Mouse (Mus musculus) MEL (cell line): ENCODE data around the gene Nub1. TPM values are rescaled to one million over a fixed set of nuclear protein-coding genes. Genes with fewer than 3 reads are reported as not detected.

Experiments
- DNase-seq: peaks from one replicate; pipeline ENCODE4 v3.0.0; 2011; ENCODE audit warnings: low read depth, low spot score
- H3K27ac ChIP-seq: 2 replicates; pipeline ENCODE4 v1.5.1; 2012; ENCODE audit warnings: low read depth, mild to moderate bottlenecking, control low read depth, low read length, moderate library complexity; ENCODE audit not compliant: control insufficient read depth
- H3K27me3 ChIP-seq, 2 experiments: fragments of 150-350 bp in 1 of 2; sonication (generic) in 1 of 2; 2 replicates each; pipeline ENCODE4 v1.6.1; 2012; ENCODE audit warnings: low read length in 2 of 2, mild to moderate bottlenecking in 2 of 2, improper control_type of control experiment in 1 of 2, moderate library complexity in 1 of 2; ENCODE audit not compliant: insufficient read depth in 2 of 2, control insufficient read depth in 1 of 2
- H3K36me3 ChIP-seq, 2 experiments: 2 replicates each; pipeline ENCODE4 v1.6.1; 2012 to 2014; ENCODE audit warnings: low read length in 2 of 2, improper control_type of control experiment in 1 of 2, inconsistent platforms in 1 of 2, mild to moderate bottlenecking in 1 of 2; ENCODE audit not compliant: insufficient read depth in 2 of 2, control insufficient read depth in 1 of 2
- H3K4me1 ChIP-seq, 2 experiments: fragments of 150-350 bp in 1 of 2; sonication (generic) in 1 of 2; 2 replicates each; pipeline ENCODE4 v1.6.1; 2012; ENCODE audit warnings: low read length in 2 of 2, improper control_type of control experiment in 1 of 2, mild to moderate bottlenecking in 1 of 2; ENCODE audit not compliant: insufficient read depth in 2 of 2, control insufficient read depth in 1 of 2
- H3K4me3 ChIP-seq, 2 experiments: fragments of 150-350 bp in 1 of 2; sonication (generic) in 1 of 2; 2 replicates each; pipeline ENCODE4 v1.5.1; 2012; ENCODE audit warnings: low read depth in 2 of 2, low read length in 2 of 2, mild to moderate bottlenecking in 2 of 2, moderate library complexity in 2 of 2, control low read depth in 1 of 2, improper control_type of control experiment in 1 of 2; ENCODE audit not compliant: control insufficient read depth in 1 of 2, insufficient read depth in 1 of 2
- H3K79me2 ChIP-seq: 2 replicates; pipeline ENCODE4 v1.6.1; 2012; ENCODE audit warnings: mild to moderate bottlenecking, low read length, moderate library complexity; ENCODE audit not compliant: control insufficient read depth, poor library complexity, insufficient read depth
- H3K9ac ChIP-seq: 2 replicates; pipeline ENCODE4 v1.6.1; 2012; ENCODE audit warnings: low read depth, mild to moderate bottlenecking, control low read depth, low read length, moderate library complexity; ENCODE audit not compliant: control insufficient read depth, poor library complexity, severe bottlenecking
- H3K9me3 ChIP-seq: fragments of 150-350 bp; sonication (generic); replicated peaks from 2 replicates; pipeline ENCODE4 v1.6.1; 2012; ENCODE audit warnings: mild to moderate bottlenecking, low read length, improper control_type of control experiment, moderate library complexity; ENCODE audit not compliant: insufficient read depth
- BHLHE40 ChIP-seq: IDR thresholded peaks from 2 replicates; pipeline ENCODE4 v1.6.1; 2012; ENCODE audit warnings: low read depth, mild to moderate bottlenecking, inconsistent platforms, low read length, improper control_type of control experiment, borderline replicate concordance
- CHD1 ChIP-seq: IDR thresholded peaks from 2 replicates; pipeline ENCODE4 v1.6.1; 2012; ENCODE audit warnings: low read depth, mild to moderate bottlenecking, inconsistent platforms, low read length, improper control_type of control experiment
- E2F4 ChIP-seq: IDR thresholded peaks from 2 replicates; pipeline ENCODE4 v1.6.1; 2011; ENCODE audit warnings: low read depth, low read length, improper control_type of control experiment, borderline replicate concordance
- ELF1 ChIP-seq: IDR thresholded peaks from 2 replicates; pipeline ENCODE4 v1.6.1; 2014; ENCODE audit warnings: low read depth, mild to moderate bottlenecking, inconsistent platforms, low read length, improper control_type of control experiment, moderate library complexity
- EP300 ChIP-seq, 2 experiments: IDR thresholded peaks; 2 replicates each; pipeline ENCODE4 v1.6.1; 2011; ENCODE audit warnings: improper control_type of control experiment in 2 of 2, low read length in 2 of 2, low read depth in 1 of 2, mild to moderate bottlenecking in 1 of 2
- ETS1 ChIP-seq: IDR thresholded peaks from 2 replicates; pipeline ENCODE4 v1.6.1; 2012; ENCODE audit warnings: low read depth, mild to moderate bottlenecking, inconsistent platforms, low read length, improper control_type of control experiment, moderate library complexity
- KAT2A ChIP-seq: conservative IDR thresholded peaks from 2 replicates; pipeline ENCODE4 v1.6.1; 2012; ENCODE audit warnings: low read depth, low read length, improper control_type of control experiment, inconsistent platforms
- MEF2A ChIP-seq: IDR thresholded peaks from 2 replicates; pipeline ENCODE4 v1.6.1; 2014; ENCODE audit warnings: low read depth, mild to moderate bottlenecking, inconsistent platforms, low read length, improper control_type of control experiment; ENCODE audit not compliant: poor library complexity, insufficient replicate concordance, severe bottlenecking; ENCODE audit errors: extremely low read depth
- MXI1 ChIP-seq: IDR thresholded peaks from 2 replicates; pipeline ENCODE4 v1.6.1; 2011; ENCODE audit warnings: mild to moderate bottlenecking, low read depth, low read length, improper control_type of control experiment
- MYB ChIP-seq: IDR thresholded peaks from 2 replicates; pipeline ENCODE4 v1.6.1; 2011; ENCODE audit warnings: mild to moderate bottlenecking, low read depth, low read length, improper control_type of control experiment
- POLR2A ChIP-seq, 2 experiments: IDR thresholded peaks; 2 replicates each; pipeline ENCODE4 v1.6.1; 2011 to 2012; ENCODE audit warnings: low read length in 2 of 2, mild to moderate bottlenecking in 2 of 2, control low read depth in 1 of 2, improper control_type of control experiment in 1 of 2, low read depth in 1 of 2, moderate library complexity in 1 of 2; ENCODE audit not compliant: control insufficient read depth in 1 of 2, insufficient read depth in 1 of 2, poor library complexity in 1 of 2
- POLR2AphosphoS5 ChIP-seq: IDR thresholded peaks from 2 replicates; pipeline ENCODE4 v1.6.1; 2012; ENCODE audit warnings: low read depth, borderline replicate concordance, mild to moderate bottlenecking, inconsistent platforms, low read length, moderate library complexity, mixed read lengths
- RAD21 ChIP-seq: IDR thresholded peaks from 2 replicates; pipeline ENCODE4 v1.6.1; 2011; ENCODE audit warnings: mild to moderate bottlenecking, low read depth, low read length, improper control_type of control experiment
- TAL1 ChIP-seq: IDR thresholded peaks from 2 replicates; pipeline ENCODE4 v1.6.1; 2012; ENCODE audit warnings: mild to moderate bottlenecking, inconsistent platforms, low read length, moderate library complexity, mixed read lengths
- TBP ChIP-seq: IDR thresholded peaks from 2 replicates; pipeline ENCODE4 v1.8.0; 2011; ENCODE audit warnings: low read depth, low read length, improper control_type of control experiment
- TCF12 ChIP-seq: IDR thresholded peaks from 2 replicates; pipeline ENCODE4 v1.6.1; 2014; ENCODE audit warnings: low read depth, mild to moderate bottlenecking, inconsistent platforms, low read length, improper control_type of control experiment, moderate library complexity
- UBTF ChIP-seq: IDR thresholded peaks from 2 replicates; pipeline ENCODE4 v1.6.1; 2012; ENCODE audit warnings: low read depth, mild to moderate bottlenecking, inconsistent platforms, low read length, improper control_type of control experiment, moderate library complexity, borderline replicate concordance; ENCODE audit not compliant: insufficient read depth
- USF1 ChIP-seq: IDR thresholded peaks from 2 replicates; pipeline ENCODE4 v1.6.1; 2014; ENCODE audit warnings: low read depth, mild to moderate bottlenecking, inconsistent platforms, low read length, improper control_type of control experiment, moderate library complexity
- ZMIZ1 ChIP-seq: IDR thresholded peaks from 2 replicates; pipeline ENCODE4 v1.6.1; 2012; ENCODE audit warnings: low read depth, mild to moderate bottlenecking, inconsistent platforms, low read length, improper control_type of control experiment, moderate library complexity
- polyA plus RNA-seq, 2 experiments: library from polyadenylated mRNA; stranded (reverse) in 1 of 2; unstranded in 1 of 2; fragments of >175 nt in 1 of 2; fragments of >200 nt in 1 of 2; gene quantifications; 2 replicates each; pipeline versions ENCODE4 v1.2.1 to v1.2.4; 2012; ENCODE audit warnings: low replicate concordance in 2 of 2, low read depth in 1 of 2; ENCODE audit not compliant: insufficient read length in 2 of 2, insufficient read depth in 1 of 2, missing spikeins in 1 of 2
- total RNA-seq: library from RNA; depleted of rRNA; stranded (reverse); fragments of 300-350 nt; gene quantifications from 2 replicates; pipeline ENCODE4 v1.2.3, GENCODE M21; 2012

Gene Nub1
- total and polyA plus RNA-seq, 3 experiments = 38.3 to 59.6 TPM; not detected in 1

- Histone ChIP-seq H3K36me3 (no peaks in the 10 kb centered on the region), H3K4me1 (no peaks in the 10 kb centered on the region), H3K9ac (no peak overlapping the region), H3K9me3 (no peaks in the 10 kb centered on the region), H3K27ac (no peak overlapping the region), H3K79me2 (no peaks in the 10 kb centered on the region), H3K27me3 (peaks cover 14 to 26% of the 10 kb centered on the region in 2 experiments), H3K4me3 (no peak overlapping the region)
- no peak for DNase-seq
- TF ChIP-seq CHD1 (no peak), UBTF (no peak), TAL1 (no peak), EP300 (IDR thresholded peaks at IDR 0.05; ENCODE audit: low read depth in 1 of 2, low read length in 2 of 2) (no peak), TCF12 (no peak), ETS1 (no peak), POLR2AphosphoS5 (no peak; the same call in 1 of the 2 replicates), TBP (no peak), ELF1 (no peak), E2F4 (no peak)
Observed at GRCm38 (mm10) chr5:24741172-24741885, 56.0 kb downstream of the Nub1 start.

- Histone ChIP-seq H3K27ac (no peak overlapping the region), H3K9ac (no peak overlapping the region), H3K4me1 (no peaks in the 10 kb centered on the region), H3K9me3 (no peaks in the 10 kb centered on the region), H3K79me2 (no peaks in the 10 kb centered on the region), H3K4me3 (no peak overlapping the region), H3K36me3 (no peaks in the 10 kb centered on the region), H3K27me3 (peaks cover 12 to 17% of the 10 kb centered on the region in 2 experiments)
- TF ChIP-seq MYB = no peak
- no peak for TF ChIP-seq ETS1
- TF ChIP-seq CHD1 = no peak
- no peak for TF ChIP-seq POLR2A (IDR thresholded peaks at IDR 0.05; ENCODE audit: control insufficient read depth in 1 of 2, insufficient read depth in 1 of 2, low read depth in 1 of 2, low read length in 2 of 2, poor library complexity in 1 of 2)
- TF ChIP-seq RAD21 = no peak
- no peak for TF ChIP-seq MEF2A
- TF ChIP-seq USF1 = no peak
- no peak for TF ChIP-seq MXI1
- no peak for TF ChIP-seq BHLHE40
- no peak for TF ChIP-seq POLR2AphosphoS5
- TF ChIP-seq E2F4 = no peak
- TF ChIP-seq ZMIZ1 = no peak
- no peak for TF ChIP-seq TAL1
- TF ChIP-seq TBP = no peak
- TF ChIP-seq KAT2A = no peak
- no peak for DNase-seq
Observed at GRCm38 (mm10) chr5:24743956-24744355, 58.6 kb downstream of the Nub1 start.
